Mouse (Mus musculus): ENCODE measurements around the gene BC147527.

DNA sequence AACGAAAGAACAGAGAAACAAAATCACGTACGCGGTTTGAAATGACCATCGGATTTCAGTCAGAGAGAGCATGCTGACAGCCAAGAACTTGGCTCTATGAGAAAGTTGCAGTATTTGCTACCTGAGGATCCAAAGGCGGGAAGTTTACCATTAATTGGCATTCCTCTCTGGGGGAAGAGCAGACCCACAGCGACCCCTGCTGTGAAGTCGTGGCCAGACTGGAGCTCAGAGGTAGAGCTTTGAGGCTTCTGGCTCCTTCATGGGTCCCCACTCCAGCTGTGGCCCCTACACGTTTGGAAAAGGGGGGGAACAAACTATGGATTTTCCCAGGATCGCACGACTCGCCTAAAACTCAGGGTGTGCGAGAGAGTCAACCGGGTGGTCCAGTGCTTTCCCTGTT is 13.4 kb downstream of the BC147527 start:
- peak; percentile 23; the same call in 1 of the 2 replicates for TF ChIP-seq CTCF (IDR thresholded peaks at IDR 0.05; ENCODE audit: control insufficient read depth, insufficient read depth, insufficient replicate concordance, low read depth, low read length)
- no peak for TF ChIP-seq POLR2A (IDR thresholded peaks at IDR 0.05; ENCODE audit: control insufficient read depth, low read depth, low read length)

All from testis, adult 2 months (tissue).